Mouse (Mus musculus) right cerebral cortex, adult 2 months (tissue): ENCODE results near the gene Clca3a1.

Experiments used
- DNase-seq, 2 experiments: peaks; one replicate each; pipeline ENCODE4 v3.0.0; 2021 to 2022; ENCODE audit warnings: low spot score in 2 of 2

The Clca3a1 gene

DNA sequence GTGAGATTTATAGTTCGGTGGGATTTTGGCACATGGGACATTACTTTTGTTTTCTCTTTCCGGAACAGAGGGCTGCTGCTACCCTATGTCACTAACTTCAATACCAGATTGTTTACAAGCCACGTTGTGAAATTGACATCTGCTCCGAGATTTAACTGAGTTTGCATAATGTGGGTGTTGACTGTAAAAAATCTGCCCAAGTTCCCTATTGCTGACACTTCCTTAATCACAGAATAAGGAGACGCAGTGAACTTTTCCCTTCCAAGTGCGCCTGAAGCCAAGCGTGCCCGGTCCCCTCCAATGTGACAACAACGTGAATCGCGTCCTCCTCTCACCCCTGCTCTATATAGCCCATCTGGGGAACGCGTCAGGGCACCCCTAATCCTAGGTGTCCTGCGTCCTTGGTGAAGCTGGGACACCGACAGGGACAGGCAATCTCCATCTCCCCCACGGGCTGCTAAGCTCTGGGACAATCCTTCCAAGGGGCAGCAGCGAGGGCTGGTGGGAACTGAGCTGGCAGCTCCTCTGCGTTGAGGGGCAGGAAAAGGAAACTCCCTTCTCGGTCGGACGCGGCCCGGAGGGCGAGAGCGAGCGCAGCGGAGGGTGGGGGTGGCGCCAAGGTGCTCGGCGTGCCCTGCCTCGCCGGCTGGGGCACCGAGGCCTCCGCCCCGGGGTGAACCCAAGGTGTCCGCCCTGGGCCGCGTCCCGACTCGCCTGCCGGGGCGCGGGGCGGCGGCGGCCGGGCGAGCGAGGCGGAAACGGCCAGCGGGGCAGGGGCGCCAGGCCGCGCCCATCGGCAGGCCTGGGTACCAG lies 41.5 kb downstream of the Clca3a1 start:
- DNase-seq: peak; percentile 45 to 50

DNA sequence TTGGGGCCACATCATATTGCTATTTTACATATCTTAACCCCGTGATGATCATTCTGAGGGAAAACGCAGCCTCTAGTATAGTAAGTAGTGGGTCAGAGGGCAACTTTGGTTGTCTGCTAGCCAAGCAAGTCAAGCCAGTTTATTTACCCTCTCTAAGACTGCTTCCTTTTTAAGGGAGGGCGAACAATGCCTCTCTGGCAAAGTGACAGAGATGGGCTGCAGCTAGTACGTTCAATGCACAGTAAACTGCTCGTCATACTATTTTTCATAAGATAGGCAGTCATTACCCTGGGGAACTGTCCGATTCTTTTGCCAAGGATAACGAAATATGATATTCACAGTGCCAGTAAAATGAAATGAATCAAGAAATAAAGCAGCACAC lies 42.1 kb downstream of the Clca3a1 start:
- DNase-seq: no peak

DNA sequence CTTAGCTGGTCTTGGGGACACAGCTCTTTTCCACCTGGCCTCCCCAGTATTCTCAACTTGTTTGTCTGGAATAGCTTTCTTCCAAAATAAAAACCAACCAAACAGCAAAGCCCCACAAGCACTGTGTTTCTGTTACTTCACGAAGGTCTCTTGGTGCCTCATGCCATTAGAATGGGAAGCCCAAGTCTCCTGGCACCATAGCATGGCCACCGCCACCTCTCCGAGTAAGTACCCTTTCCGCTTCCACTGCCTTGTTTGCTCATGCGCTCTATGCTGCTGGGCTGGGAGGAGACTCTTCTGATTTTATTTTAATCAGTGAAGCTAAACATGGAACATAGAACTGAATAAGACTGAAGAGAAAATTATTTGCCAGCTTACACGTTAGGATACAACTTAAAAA lies 42.9 kb downstream of the Clca3a1 start:
- DNase-seq: no peak

DNA sequence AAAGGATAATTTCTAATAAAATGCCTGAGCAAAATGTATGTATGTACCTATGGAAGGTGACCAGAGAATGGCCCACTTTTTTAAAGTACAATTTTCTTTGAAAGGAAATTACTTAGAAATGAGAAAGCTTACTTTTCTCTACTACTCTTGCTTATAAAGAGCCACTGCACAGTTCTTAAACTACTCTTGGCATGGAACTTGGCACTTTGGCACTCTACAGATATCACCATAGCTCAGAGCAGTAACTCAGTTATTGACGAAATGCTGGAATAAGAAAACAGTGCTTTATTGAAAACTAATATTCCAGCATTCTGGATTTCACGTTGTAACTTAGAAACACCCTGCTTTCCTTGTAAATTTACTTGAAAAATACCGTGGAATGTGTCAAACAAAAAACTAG lies 43.7 kb downstream of the Clca3a1 start:
- DNase-seq: no peak

DNA sequence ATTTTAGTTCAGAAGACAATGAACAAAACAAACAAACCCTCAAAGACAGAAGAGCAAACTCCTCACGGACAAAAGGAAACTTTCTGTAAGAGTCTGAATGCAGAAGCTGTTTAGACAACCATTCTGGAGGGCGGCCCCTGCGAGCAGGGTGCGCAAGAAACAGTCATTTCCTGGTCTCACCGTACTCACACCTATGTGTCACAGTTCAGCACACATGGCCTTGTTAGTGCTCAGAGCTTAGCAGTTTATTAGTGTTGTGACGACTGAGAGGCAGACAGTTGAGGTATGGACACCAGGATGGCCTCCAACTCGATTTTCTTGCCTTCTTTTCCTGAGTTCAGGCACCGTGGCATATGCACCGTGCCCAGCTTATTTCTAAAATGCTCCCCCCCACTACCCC lies 44.9 kb downstream of the Clca3a1 start:
- no peak for DNase-seq

DNA sequence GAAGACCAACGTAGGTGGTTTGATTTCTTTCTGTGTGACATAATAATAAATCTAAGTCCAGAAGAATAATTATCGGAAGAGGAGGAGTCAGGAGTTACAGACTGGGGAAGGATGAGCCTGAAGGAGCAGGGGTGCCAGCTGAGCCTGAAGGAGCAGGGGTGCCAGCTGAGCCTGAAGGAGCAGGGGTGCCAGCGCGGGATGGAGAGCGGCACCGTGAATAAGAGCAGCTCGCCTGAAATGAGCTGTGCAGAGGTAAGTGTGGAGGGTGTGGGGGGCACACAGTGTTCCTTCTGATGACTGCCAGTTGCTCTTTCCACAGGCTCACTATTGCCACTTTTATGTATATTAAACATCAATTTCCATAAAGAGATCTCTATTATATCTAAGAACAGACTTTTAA lies 45.7 kb downstream of the Clca3a1 start:
- no peak for DNase-seq

DNA sequence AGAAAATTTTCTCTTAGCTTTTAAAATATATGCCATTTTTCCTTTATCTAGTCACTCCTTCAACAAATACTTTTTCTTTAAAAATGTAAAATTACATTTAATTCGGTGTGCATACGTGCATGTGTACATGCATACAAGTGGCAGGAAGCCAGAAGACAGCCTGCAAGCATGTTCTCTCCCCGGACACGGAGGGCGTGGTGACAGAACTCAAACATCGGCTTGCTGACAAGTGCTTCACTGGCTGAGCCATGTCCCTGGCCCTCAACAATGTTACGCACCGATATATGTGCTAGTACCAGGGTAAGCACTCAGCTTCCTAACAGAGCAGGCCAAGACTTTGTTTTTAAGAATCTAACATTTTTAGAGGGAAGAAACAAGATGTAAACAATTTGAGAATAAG lies 46.2 kb downstream of the Clca3a1 start:
- DNase-seq: no peak

DNA sequence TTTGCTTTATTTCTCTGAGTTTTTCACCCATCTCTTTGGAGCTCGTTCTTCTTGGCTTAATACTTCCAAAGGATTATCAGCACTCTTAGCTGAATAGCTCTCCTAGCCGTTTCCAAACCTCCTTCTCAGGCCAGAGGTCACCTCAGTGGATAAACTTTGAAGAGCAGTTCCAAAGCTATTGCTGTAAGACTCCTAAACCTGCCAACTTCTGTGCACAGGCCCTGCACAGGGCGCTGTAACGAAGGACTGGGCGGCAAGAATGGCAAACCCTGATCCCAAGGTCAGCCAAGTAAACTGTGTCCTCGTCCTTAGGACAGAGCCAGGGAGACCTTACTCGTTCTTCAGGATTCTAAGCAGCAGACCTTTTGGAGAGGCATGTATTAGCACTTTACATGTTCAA lies 46.7 kb downstream of the Clca3a1 start:
- no peak for DNase-seq

DNA sequence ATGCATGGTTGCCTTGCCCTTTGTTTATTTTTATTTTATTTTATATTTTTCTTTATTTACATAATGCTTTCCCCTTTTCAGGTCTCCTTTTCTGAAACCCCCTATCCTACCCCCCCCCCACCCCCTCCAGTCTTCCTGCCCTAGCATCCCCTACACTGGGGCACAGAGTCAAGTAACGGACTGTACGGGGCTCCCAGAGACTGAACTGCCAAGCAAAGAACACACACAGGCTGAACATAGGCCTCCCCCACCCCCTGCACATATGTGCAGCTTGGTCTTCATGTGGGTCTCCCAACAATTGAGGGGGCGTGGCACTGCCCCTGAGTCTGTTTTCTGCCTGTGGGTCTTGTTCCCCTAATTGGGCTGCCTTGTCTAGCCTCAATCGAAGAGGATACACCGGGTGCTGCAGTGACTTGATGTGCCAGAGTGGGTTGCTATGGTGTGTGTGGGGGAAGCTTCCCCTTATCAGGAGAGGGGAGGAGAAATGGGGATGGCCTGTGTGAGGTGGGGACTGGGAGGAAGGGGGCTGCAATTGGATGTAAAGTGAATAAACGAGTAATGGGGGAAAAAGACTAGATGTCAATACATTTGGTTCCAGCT lies 49.1 kb downstream of the Clca3a1 start:
- DNase-seq: no peak

DNA sequence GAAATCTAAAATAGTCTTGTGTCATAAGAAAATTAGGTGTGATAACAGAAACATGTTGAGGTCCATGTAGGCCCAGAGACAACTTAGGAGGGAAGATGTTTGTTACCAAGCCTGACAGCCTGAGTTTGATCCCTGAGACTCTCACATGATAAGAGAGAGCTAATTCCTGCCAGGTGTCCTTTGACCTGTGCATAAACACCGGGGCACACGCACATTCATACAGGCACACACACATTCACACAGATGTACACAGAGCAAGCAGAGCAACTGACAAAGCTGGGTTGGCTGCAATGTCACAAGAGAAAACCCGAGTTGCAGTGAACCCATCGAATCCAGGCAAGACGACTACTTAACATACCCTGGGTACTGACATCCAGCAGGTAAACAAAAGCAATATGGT lies 52.2 kb downstream of the Clca3a1 start:
- DNase-seq: no peak

DNA sequence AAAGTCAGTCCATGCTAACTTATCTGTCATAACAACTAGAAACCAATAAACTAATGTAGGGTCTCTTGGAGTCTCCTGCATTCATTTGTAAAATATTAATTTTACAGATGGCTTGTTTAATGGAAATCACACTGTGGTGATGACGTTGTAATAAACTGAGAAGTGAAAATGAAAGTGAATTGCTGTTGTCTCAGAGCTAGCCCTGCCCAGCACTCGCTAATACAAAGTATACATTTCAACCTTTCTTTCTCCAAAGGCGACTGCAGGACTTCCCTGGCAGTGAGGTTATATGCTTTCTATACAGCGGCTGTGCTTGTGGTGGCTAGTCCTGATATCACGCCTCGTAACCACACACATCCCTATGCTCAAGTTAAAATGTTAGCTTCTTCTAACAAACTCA lies 56.8 kb downstream of the Clca3a1 start:
- no peak for DNase-seq

DNA sequence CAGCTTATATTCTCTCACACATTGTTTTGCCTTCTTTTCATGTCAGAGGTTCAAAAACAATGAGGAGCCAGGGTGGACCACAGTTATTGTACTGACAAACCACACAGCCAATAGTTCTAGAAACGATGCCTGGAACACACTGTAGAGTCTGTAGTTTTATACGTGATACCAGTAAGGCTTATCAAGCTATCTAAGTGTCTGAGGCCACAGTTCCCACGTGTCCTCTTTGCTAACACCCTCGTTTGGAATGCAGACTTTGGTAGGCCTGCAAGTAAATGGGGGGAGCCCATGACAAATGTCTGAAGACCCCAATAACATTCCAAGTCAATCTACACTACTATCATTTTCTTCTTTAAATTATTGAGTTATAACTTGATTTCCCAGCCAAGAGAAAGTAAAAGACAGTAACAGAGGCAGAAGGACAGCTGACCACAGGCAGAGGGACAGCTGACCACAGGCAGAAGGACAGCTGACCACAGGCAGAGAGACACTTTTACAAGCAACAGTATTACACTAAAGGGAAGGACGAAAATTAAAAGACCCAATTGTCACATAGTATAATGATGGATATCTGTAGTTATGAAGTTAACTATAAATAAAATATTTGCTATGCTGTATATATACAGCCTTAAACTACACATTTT lies 61.9 kb downstream of the Clca3a1 start:
- DNase-seq: no peak

DNA sequence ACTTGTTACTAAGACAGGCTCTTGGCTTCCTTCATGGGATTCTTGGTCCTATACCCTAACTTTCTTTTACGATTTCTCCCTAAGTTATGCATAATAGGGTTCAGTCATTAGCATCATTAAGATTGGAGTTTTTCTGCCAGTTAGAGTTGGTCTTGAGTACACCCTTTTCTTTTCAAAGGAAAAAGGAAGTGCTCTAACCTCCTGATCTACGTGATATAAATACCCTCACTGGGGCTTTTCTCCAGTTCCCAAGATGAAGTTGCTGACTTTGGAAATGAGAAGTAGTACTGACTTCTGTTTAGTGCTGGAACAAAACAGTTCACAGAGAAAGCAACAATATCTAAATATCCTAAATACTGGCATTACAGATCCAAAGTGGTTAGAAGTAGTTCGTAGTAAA lies 62.8 kb downstream of the Clca3a1 start:
- DNase-seq: no peak

DNA sequence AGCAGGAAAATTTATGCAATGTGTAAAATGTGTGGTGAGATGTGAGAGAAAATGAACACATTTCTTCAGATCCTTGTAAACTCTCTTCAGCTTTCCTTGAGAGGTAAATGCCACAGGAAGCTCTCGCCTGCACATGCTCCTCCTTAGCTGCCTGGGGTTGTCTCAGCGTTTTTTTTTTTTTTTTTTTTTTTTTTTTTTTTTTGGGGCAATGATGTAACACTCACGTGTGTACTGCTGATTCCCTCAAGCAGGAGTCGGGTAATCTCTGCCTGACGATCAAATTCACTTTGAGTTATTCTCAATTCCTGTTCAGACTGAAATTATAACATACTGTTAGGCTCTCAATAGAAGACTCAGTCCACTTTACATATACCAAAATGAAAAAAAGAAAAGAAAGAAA lies 63.6 kb downstream of the Clca3a1 start:
- DNase-seq: no peak

DNA sequence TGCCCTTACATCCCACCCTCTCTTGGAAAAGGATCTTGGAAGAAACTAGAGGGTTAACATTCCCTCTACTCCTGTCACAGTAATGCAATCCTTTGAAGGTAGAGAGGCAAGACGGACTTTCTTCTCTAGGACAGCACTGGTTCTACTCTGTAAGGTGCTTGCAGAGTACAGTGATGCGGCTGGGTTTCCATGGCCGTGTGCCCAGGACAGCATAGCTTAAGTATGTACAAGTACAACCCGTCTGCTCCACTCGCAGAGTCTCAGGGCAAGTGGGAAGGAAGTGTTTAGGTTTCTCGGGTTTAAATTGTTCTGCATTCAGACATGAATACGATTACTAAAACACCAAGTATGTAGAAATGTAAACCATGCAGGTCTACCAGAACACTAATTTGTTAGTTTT lies 65.8 kb downstream of the Clca3a1 start:
- DNase-seq: no peak

DNA sequence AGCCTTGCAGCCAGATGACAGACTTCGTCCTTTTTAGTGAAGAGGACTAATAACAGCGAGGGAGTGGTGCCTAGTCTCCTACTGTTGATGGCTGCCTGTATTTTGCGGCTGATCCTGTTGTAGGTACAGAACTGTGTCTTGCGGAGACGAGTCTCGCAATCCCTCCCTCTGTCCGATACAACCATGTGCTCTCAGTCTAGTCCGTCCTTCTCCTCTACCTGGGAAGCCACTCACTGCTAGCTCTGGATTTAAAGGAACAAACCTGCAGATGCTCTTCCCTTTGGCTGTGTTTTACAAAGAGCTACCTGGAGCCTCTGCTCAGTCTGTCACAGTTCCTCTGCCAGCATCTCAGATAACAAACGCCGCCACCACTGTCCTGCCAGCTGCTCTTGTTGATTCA lies 66.7 kb downstream of the Clca3a1 start:
- no peak for DNase-seq

DNA sequence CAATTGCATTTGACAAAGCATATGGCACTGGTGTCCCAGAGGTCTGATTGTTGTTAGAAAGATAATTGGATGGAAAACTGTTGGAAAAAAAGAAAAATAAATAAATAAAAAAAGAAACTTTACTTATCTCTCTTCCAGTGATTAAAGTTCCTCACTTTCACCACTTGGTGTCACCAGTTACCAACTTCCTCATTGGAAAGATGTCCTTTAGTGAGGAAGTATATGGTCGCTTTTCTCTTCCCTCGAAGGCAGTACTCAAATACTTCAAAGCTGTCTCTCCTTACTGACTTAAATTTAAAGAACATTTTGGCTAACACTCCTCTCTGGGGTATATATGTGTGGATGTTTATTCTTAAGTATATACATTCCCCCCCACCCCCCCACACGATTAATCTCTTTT lies 68.7 kb downstream of the Clca3a1 start:
- no peak for DNase-seq

DNA sequence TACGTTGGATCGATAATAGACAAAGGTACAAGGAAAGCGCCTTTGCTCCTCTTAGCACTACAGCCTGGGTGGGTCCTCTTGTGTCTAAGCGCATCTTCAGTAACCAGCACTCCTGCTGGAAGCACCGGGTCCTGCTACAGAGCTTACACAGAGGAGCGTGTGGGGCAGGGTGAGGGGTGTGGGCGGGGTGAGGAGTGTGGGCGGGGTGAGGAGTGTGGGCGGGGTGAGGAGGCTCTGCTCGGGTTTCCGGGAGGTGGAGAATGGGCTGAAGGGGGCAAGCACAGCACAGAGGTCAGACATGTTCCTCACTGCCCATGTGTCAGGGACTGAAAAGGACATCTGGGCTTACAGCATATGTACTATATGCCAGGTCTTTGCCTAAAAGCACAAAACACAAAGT lies 71.5 kb downstream of the Clca3a1 start:
- no peak for DNase-seq

DNA sequence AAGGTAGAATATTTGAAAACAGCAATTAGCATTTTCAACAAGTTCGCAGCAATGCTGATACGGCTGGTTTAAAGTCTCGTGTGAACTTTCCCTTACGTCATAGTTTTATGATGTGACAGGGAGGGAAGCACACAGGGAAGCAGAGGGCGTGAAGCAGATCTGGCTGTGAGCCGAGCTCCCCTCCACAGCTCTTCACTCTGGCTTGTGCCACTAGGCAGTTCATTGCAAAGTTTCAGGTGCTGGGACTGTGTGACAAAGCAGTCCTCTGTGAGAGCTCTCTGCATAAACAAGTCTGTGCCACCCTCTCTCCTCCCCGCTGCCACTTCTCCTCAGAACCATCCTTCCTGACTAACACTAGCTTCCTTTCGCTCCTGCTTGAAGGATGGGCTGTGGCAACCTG lies 72.5 kb downstream of the Clca3a1 start:
- DNase-seq: no peak

DNA sequence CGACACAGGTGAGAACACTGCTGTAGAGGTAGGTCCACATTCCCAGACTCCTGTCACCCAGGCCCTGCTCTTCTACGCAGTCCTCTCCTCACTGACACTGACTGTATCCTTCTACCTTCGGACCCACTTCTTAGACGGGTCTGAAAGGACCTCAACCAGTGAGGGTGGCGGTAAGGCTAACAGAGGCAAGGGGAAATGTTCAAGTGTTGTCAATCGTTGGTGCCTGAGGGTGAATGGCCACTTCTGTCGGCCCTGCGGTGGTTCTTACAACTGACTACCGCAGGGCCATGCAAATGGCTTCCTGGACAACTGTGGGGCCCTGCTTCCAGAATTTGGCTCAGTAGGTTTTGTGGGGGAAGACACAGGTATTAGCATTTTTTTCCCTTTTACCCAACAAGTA lies 73.2 kb downstream of the Clca3a1 start:
- no peak for DNase-seq

DNA sequence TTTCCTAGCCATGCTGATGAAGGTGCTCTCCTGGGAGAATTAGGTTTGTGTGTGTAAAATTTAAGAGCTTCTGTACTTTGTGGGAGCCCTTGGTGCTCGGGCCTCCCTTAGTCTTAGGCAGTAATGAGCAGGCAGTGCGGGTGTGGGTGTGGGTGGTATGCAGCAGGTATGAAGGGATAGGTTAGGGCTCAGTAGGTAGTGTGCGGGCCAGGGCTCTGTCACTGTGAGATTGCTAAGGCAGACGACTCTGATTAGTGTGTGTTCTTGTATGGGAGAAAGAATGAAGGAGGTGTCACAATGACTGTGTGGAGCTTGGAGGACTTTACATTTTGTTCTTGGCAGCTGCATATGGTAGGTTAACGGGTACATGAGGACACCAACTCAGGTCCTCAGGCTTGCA lies 74.6 kb downstream of the Clca3a1 start:
- DNase-seq: no peak

DNA sequence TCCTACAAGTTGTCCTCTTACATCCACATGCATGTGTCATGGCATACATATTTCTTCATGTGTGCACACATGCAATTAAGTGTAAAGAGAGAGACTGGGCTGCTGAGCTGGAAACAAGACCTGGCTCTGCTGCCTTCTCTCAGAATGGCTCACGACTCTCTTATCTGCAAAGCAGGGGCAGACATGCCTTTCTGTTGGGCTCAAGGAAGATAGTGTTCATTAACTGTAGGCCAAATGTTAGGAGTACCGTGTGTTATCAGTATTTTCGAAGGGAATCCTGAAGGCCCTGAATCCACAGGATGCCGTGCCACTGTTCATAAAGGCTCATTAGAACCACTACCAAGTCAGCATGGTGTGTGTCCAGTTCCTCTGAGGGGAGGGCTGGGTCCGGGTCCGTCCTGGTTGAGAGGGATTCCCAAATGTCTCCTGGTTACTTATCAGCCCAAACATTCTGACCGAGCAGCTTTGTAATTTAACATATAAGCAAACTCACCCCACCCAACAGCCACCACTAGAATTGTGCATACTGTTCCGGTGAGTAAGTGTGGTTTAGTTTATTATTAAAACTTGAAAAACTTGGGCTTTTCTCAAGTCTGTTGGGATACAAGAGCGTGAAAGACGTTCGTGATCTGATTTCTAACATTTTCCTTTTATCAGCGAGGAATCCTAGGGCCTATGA lies 77.5 kb downstream of the Clca3a1 start:
- no peak for DNase-seq

DNA sequence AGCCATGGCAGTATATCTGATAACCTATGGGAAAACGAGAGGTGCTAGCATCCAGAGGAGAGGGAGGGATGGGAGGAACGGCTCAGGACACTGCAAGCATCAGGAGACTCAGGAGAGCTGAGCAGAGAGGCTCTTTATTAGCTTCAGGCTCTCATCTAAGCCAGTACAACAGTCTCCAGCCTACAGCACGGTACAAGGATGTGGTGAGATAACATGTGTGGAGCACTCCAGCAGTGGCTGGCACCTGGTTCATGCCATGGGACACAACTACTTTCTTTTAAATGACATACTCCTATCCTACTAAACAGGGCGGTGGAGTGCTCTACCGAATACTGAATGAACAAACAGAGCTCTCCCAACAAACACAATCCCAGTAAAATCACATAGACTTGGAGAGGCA lies 79.2 kb downstream of the Clca3a1 start:
- DNase-seq: no peak
